Mouse (Mus musculus): ENCODE results near the gene Fam43b. TPM values are rescaled to one million over a fixed set of nuclear protein-coding genes. Genes with fewer than 3 reads are reported as not detected.

Fam43b gene
- polyA plus RNA-seq (2015; fragmentation: Nextera tagmentation; extraction: Ambion mirVana): 0.05 TPM in 1 of 2 replicates, not detected in the other

DNA sequence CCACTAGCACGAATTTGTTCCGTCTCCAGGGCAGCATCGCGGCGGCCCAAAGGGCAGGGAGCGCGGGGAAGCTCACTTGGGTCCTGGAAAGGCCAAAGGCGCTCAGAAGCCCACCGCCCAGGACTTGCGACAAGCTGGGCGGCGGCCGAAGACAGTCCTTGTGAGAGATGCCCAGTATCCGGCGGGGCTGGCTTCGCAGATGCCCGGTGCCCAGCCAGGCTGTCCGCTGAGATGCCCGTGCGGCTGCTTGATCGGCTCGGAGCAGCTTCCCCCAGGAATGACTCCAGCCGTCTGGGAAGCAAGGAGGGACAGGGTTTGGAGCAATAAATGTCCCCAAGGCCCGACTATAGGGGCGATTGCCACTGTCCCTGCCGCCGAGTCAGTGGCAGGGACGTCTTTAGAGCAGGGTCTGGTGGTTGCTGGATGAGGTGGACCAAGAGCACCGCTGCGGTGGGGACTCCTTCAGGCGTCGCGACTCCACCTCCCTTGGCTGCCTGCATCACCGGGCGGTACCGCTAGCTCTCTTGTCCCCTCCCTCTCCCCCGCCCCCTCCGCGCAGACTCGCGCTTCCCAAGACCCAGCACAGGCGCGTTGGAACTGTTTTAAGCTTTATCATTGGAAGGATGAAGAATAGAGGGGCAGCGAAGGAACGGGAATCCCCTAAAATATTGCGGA lies at the start of gene Fam43b:
Gene Fam43b (minus strand): TSS at position 558 of the 675 bp plus-strand sequence.
- no peak for ATAC-seq
- Histone ChIP-seq H3K27ac (ENCODE audit: low read length) (no peak within 1 kb of the TSS), H3K36me3 (ENCODE audit: insufficient read depth, low read length) (no peaks in the 10 kb centered on the region), H3K4me3 (ENCODE audit: low read depth, low read length) (peak within 1 kb of the TSS; percentile 20; the same call in 1 of the 2 replicates), H3K9me3 (ENCODE audit: low read length) (no peaks in the 10 kb centered on the region), H3K9ac (replicated peaks; ENCODE audit: low read depth) (no peak within 1 kb of the TSS), H3K27me3 (replicated peaks; ENCODE audit: insufficient read depth, low read length) (peaks cover 49% of the 10 kb centered on the region), H3K4me1 (ENCODE audit: insufficient read depth, low read depth, low read length) (0 out of 2 replicates have a peak, but pooled peaks cover 4% of the 10 kb centered on the region), H3K4me2 (replicated peaks; ENCODE audit: low read depth, low read length) (peak within 1 kb of the TSS; percentile 39)
- no peak for DNase-seq (ENCODE audit: low spot score)
- under 1% methylated on average over 46 of the region's 46 CpGs for WGBS
- no peak for TF ChIP-seq EP300 (IDR thresholded peaks at IDR 0.05)
- TF ChIP-seq CTCF (IDR thresholded peaks at IDR 0.05): no peak

DNA sequence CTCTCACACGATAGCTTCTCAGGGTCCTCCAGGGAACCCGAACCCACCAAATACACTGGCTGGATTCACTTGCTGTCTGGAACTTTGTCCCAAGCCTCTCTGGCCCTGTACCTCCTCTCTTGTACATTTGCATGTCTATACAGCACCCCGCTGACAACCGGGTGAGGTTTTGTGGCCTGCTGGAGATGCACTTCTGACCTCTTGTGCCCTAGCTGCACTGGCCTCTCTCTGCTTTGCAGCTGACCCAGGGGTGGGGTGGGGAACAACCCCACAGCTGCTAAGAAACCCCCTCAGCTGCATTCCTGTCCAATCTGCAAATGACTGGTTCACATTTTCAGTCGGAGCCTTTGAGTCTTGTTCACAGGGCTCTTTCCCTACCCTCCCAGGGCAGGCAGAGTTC lies 48.6 kb upstream of the Fam43b start:
- Histone ChIP-seq H3K36me3 (ENCODE audit: insufficient read depth, low read length) (peaks cover 5% of the 10 kb centered on the region; the same call in 1 of the 2 replicates), H3K4me3 (ENCODE audit: low read depth, low read length) (no peak overlapping the region), H3K27me3 (replicated peaks; ENCODE audit: insufficient read depth, low read length) (no peaks in the 10 kb centered on the region), H3K4me1 (ENCODE audit: insufficient read depth, low read depth, low read length) (no peaks in the 10 kb centered on the region), H3K4me2 (replicated peaks; ENCODE audit: low read depth, low read length) (no peak overlapping the region), H3K9ac (replicated peaks; ENCODE audit: low read depth) (no peak overlapping the region), H3K9me3 (ENCODE audit: low read length) (no peaks in the 10 kb centered on the region), H3K27ac (ENCODE audit: low read length) (no peak overlapping the region)
- no peak for ATAC-seq
- 30% methylated on average over 5 of the region's 5 CpGs for WGBS
- no peak for TF ChIP-seq EP300 (IDR thresholded peaks at IDR 0.05)
- no peak for TF ChIP-seq CTCF (IDR thresholded peaks at IDR 0.05)
- no peak for DNase-seq (ENCODE audit: low spot score)

DNA sequence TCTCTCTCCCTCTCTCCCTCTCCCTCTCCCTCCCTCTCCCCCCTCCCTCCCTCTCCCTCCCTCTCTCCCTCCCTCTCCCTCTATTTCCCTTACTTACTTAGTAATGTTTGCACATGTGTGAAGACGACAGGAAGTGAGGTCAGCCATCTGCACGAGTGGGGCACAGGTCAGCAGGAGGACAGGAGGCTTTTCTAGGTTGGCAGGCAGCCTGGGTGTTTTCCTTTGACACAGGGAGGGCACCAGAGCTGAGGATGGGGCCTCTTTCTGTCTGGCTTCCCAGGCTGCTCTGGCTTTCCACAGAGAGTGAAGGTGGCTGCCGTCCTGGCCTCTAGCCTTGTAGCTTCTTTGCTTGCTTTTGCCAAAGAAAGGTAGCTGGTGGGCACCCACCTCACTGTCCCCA lies 43.7 kb upstream of the Fam43b start:
- no peaks in the 10 kb centered on the region for H3K9me3 ChIP-seq (ENCODE audit: low read length)
- WGBS: 41% methylated on average over 2 of the region's 3 CpGs
- H3K27ac ChIP-seq (ENCODE audit: low read length): no peak overlapping the region
- H3K27me3 ChIP-seq (replicated peaks; ENCODE audit: insufficient read depth, low read length): no peaks in the 10 kb centered on the region
- H3K4me2 ChIP-seq (replicated peaks; ENCODE audit: low read depth, low read length): no peak overlapping the region
- peaks cover 31% of the 10 kb centered on the region for H3K36me3 ChIP-seq (ENCODE audit: insufficient read depth, low read length)
- H3K9ac ChIP-seq (replicated peaks; ENCODE audit: low read depth): no peak overlapping the region
- H3K4me3 ChIP-seq (ENCODE audit: low read depth, low read length): no peak overlapping the region
- ATAC-seq (no peak), DNase-seq (ENCODE audit: low spot score) (no peak)
- TF ChIP-seq EP300 (IDR thresholded peaks at IDR 0.05): no peak
- TF ChIP-seq CTCF (IDR thresholded peaks at IDR 0.05): no peak
- H3K4me1 ChIP-seq (ENCODE audit: insufficient read depth, low read depth, low read length): peaks cover 4% of the 10 kb centered on the region

DNA sequence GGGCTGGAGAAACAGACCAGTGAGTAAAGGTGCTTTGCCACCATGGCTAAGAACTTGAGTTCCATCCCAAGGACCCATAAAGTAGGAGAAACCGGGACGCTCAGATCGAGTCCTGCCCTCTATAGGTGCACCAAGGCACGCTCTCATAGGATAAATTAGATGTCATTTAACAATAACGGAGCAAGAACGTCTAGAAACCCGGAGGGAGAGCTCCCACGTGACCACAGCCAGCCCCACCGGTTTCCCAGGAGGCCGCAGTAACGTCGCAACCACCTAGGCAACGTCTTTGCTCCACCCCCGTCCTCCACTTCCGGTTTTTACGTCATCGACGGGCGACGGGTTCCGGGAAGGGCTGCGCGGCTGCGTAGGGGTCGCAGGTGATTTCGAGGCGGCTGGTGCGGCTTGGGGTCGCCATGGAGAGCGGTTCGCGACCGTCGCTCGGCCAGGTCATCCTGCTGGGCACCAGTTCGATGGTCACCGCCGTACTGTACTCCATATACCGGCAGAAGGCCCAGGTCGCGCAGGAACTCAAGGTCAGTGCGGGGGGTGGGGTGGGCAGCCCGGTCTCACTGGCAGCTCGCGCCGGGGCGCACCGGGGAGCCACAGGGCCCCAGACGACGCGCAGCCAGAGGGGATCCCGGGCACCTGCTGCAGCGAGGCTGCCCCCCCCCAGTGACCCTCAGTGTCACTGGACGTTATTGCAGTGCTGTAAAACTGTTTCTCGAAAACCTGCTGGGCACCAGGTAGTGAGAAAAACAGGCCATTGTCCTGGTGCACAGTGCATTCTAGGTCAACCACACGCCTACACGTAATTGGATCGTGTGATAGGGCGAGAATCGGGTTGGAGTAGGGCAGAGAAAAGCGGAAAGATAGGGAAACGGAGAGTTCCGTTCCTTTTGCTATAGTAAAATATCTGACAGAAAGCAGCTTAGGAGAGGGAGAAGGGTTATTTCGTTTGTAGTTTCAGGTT lies 38.3 kb upstream of the Fam43b start, which contains the start of gene Mul1:
Gene Mul1 (plus strand): TSS at position 325 of the 970 bp plus-strand sequence.
- WGBS: 1% methylated on average over 64 of the region's 64 CpGs
- TF ChIP-seq EP300 (IDR thresholded peaks at IDR 0.05) (no peak), CTCF (IDR thresholded peaks at IDR 0.05) (peak; percentile 30)
- peaks cover 5% of the 10 kb centered on the region for H3K4me1 ChIP-seq (ENCODE audit: insufficient read depth, low read depth, low read length)

DNA sequence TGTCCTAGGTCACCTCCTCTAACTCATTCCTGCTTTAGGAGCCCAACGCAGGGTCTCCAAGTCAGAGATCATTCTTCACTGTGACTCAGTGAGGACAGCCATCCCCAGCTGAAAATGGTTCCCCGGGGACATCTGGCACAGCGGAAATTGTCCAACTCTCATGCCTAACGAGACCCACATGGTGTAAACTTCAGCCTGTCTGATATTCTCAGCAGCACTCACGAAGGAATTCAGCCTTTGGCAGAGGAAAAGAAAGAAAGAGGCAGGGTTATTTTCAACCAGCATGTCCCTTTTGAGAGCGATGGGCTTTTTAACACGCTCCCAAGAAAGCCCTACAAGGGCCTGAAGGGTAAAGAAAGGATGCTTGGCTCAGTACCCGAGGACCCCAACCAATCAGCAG lies 35.0 kb upstream of the Fam43b start:
- 41% methylated on average over 8 of the region's 8 CpGs for WGBS
- H3K4me3 ChIP-seq (ENCODE audit: low read depth, low read length): no peak overlapping the region
- peak overlapping the region; percentile 49; the same call in 1 of the 2 replicates for H3K27ac ChIP-seq (ENCODE audit: low read length)
- DNase-seq (ENCODE audit: low spot score): peak; percentile 80
- peak; percentile 53 for ATAC-seq
- TF ChIP-seq EP300 (IDR thresholded peaks at IDR 0.05): no peak
- TF ChIP-seq CTCF (IDR thresholded peaks at IDR 0.05): no peak
- no peaks in the 10 kb centered on the region for H3K9me3 ChIP-seq (ENCODE audit: low read length)
- H3K4me2 ChIP-seq (replicated peaks; ENCODE audit: low read depth, low read length): no peak overlapping the region
- H3K9ac ChIP-seq (replicated peaks; ENCODE audit: low read depth): no peak overlapping the region
- no peaks in the 10 kb centered on the region for H3K27me3 ChIP-seq (replicated peaks; ENCODE audit: insufficient read depth, low read length)
- H3K36me3 ChIP-seq (ENCODE audit: insufficient read depth, low read length): no peaks in the 10 kb centered on the region
- peaks cover 5% of the 10 kb centered on the region for H3K4me1 ChIP-seq (ENCODE audit: insufficient read depth, low read depth, low read length)

More for the DNA sequence above, 38.3 kb upstream of the Fam43b start, which contains the start of gene Mul1:
- H3K27me3 ChIP-seq (replicated peaks; ENCODE audit: insufficient read depth, low read length): no peaks in the 10 kb centered on the region
- H3K4me3 ChIP-seq (ENCODE audit: low read depth, low read length): peak within 1 kb of the TSS; percentile 83
- peaks cover 25% of the 10 kb centered on the region for H3K36me3 ChIP-seq (ENCODE audit: insufficient read depth, low read length)
- no peaks in the 10 kb centered on the region for H3K9me3 ChIP-seq (ENCODE audit: low read length)
- H3K9ac ChIP-seq (replicated peaks; ENCODE audit: low read depth): peak within 1 kb of the TSS; percentile 80
- ATAC-seq: peak; percentile 94
- H3K4me2 ChIP-seq (replicated peaks; ENCODE audit: low read depth, low read length): peak within 1 kb of the TSS; percentile 91
- H3K27ac ChIP-seq (ENCODE audit: low read length): peak within 1 kb of the TSS; percentile 73
- peak; percentile 96 for DNase-seq (ENCODE audit: low spot score)

DNA sequence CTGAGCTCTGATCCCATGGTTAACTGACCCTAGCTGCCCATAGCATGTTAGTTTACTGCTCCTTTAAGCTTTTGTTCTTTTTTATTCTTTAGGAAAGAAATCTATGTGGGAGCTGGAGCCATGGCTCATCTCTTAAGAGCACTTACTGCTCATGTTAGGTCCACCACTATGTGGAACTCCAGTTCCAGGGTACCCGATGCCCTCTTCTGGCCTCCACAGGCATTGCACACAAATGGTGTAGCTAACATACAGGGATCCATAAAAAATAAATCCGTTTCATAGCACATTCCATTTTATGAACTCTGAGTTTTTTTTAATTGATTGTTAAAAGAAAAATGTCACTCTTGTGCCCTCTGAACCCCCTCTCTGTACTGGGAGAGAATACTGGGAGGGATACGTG lies 33.5 kb upstream of the Fam43b start:
- Histone ChIP-seq H3K4me1 (ENCODE audit: insufficient read depth, low read depth, low read length) (no peaks in the 10 kb centered on the region), H3K9ac (replicated peaks; ENCODE audit: low read depth) (no peak overlapping the region), H3K27ac (ENCODE audit: low read length) (no peak overlapping the region), H3K4me3 (ENCODE audit: low read depth, low read length) (no peak overlapping the region), H3K4me2 (replicated peaks; ENCODE audit: low read depth, low read length) (no peak overlapping the region), H3K36me3 (ENCODE audit: insufficient read depth, low read length) (no peaks in the 10 kb centered on the region), H3K27me3 (replicated peaks; ENCODE audit: insufficient read depth, low read length) (no peaks in the 10 kb centered on the region), H3K9me3 (ENCODE audit: low read length) (no peaks in the 10 kb centered on the region)
- TF ChIP-seq CTCF (IDR thresholded peaks at IDR 0.05) (peak; percentile 73), EP300 (IDR thresholded peaks at IDR 0.05) (no peak)
- ATAC-seq (no peak), DNase-seq (ENCODE audit: low spot score) (peak; percentile 28)
- 39% methylated on average over 3 of the region's 3 CpGs for WGBS
